Mouse (Mus musculus): ENCODE data around the gene Tut4.

DNA sequence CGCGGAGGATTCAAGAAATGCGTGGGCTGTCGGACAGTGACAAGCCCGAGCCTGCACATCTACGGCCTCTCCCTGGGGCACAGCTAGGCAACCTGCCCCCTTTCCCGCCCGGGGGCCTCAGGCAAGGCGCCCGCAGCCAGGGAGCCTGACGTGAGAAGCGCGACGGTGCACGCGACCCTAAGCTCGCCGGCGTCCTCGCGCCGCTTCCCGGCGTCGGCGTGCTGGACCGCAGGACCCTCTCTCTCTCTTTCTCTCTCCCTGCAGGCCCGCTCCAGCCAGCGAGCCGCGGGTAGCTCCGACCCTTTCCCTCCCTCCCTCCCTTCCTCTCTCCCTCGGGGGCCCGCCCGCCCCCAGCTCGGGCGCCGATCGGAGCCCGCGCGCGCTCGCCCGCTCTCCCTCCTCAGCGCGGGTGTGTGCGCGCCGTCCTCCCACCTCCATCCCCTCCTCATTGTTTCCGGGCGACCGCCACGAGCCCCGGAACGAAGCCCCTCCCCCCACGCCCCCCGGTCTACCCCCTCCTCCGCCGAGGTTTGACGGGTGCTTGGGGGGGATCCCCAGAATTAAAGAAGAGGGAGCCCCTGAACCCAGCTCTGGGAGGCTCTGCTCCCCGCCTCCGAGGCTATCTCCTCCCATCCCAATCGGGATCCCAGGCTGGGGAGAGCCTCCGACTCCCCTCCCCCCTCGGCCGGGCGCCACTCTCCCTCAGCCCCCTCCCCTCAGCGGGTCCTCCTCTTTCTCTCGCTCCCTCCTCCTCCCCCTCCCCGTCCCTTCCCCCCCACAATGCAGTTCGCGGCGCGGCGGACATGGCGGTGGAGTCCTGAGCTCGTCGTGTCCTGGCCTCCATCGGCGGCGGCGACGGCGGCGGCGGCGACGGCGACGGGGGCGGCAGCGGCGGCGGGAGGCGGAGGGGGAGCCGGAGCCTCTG lies at the start of gene Tut4:
- no peak for TF ChIP-seq CTCF (IDR thresholded peaks at IDR 0.05)
- TF ChIP-seq EP300 (IDR thresholded peaks at IDR 0.05): no peak

All from lung, postnatal 0 days (tissue).